14 mouse cellular contexts compared by ENCODE assay signal in the genomic region with DNA sequence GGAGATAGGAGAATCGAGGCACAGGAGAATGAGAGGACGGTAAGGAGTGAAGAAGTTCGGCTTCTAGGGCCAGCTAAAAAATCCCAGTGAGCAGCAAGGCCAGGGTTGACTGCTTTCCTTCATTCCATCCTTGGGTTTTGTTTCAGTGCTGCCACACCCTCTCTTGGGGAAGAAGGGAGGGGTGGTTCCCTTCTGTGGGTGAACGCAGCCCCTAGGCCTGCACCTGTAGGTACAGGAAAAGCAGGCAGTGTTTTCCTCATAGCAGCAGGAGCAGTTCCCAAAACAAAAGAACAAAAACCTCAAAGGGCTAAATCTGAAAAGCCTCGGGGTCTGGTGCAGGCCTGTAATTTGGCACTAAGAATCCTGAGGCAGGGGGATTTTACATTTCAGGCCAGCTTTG. TPM values are rescaled to one million over a fixed set of nuclear protein-coding genes. Genes with fewer than 3 reads are reported as not detected.
"Had no signal": no experiment of that assay in that cellular context is flagged by ENCODE, and none has a peak within 500 bp of the region (broad histone marks: within the 10 kb centered on the region; RNA-seq: fewer than 3 reads in every experiment).

No protein-coding gene starts in this region.

- DNase-seq: kidney, adult 8-10 months; kidney, postnatal 4 days; left cerebral cortex, postnatal 4 days; lung, adult 18-20 months; right cerebral cortex, postnatal 25 days had no signal

- ATAC-seq: midbrain, embryonic 16.5 days had no signal

- H3K4me2 ChIP-seq: limb, embryonic 13.5 days; midbrain, embryonic 12.5 days had no signal

- H3K4me3 ChIP-seq: layer of hippocampus, adult 2 months; limb, embryonic 13.5 days; midbrain, embryonic 12.5 days had no signal

- H3K9me3 ChIP-seq: limb, embryonic 13.5 days; midbrain, embryonic 12.5 days had no signal

- H3K27ac ChIP-seq: layer of hippocampus, adult 2 months; limb, embryonic 13.5 days; liver, embryonic 14.5 days; midbrain, embryonic 12.5 days had no signal

- H3K36me3 ChIP-seq: limb, embryonic 13.5 days; midbrain, embryonic 12.5 days had no signal

- H3K4me1 ChIP-seq: limb, embryonic 13.5 days had no signal

- H3K27me3 ChIP-seq: limb, embryonic 13.5 days; midbrain, embryonic 12.5 days had no signal

- H3K9ac ChIP-seq: limb, embryonic 13.5 days; liver, embryonic 14.5 days; midbrain, embryonic 12.5 days had no signal

RNA-seq across cellular contexts. Expression of gene Tmem202, which starts 8.0 kb away (rescaled TPM):
- polyA plus RNA-seq: kidney, embryonic 16.5 days; liver, adult 2 months; lung, embryonic 16.5 days; midbrain, embryonic 12.5 days; stomach, embryonic 16.5 days had no signal

RNA-seq across cellular contexts. Expression of gene Celf6, which starts 46.1 kb away (rescaled TPM):
- polyA plus RNA-seq: liver, adult 2 months had no signal
